Mouse (Mus musculus) limb, embryonic 14.5 days (tissue): ENCODE data around the gene Fen1. TPM values are rescaled to one million over a fixed set of nuclear protein-coding genes. Genes with fewer than 3 reads are reported as not detected.

Source experiments
- ATAC-seq: fragments of 200-750 bp; cut with Nextera tagmentation; 2 replicates; pipeline ENCODE4 v1.8.0; 2017; ENCODE audit warnings: low read depth, moderate number of reproducible peaks, moderate TSS enrichment; ENCODE audit not compliant: low FRiP score
- DNase-seq: peaks from one replicate; pipeline ENCODE4 v3.0.0-alpha.2; 2015; ENCODE audit warnings: low spot score
- H3K27ac ChIP-seq: fragments of 300-500 bp; sonication (generic); replicated peaks from 2 replicates; pipeline ENCODE4 v1.5.1; 2014; ENCODE audit warnings: low read depth, mild to moderate bottlenecking, low read length, moderate library complexity, mixed read lengths
- H3K27me3 ChIP-seq: fragments of 300-500 bp; sonication (generic); 2 replicates; pipeline ENCODE4 v1.6.1; 2014; ENCODE audit warnings: low read length, mixed read lengths; ENCODE audit not compliant: control insufficient read depth, insufficient read depth
- H3K36me3 ChIP-seq: fragments of 300-500 bp; sonication (generic); 2 replicates; pipeline ENCODE4 v1.6.1; 2014; ENCODE audit warnings: mild to moderate bottlenecking, low read length, moderate library complexity, mixed read lengths; ENCODE audit not compliant: control insufficient read depth, insufficient read depth
- H3K4me1 ChIP-seq: fragments of 300-500 bp; sonication (generic); 2 replicates; pipeline ENCODE4 v1.6.1; 2014; ENCODE audit warnings: antibody characterized with exemption, low read length, mixed read lengths; ENCODE audit not compliant: control insufficient read depth, insufficient read depth
- H3K4me2 ChIP-seq: fragments of 300-500 bp; sonication (generic); replicated peaks from 2 replicates; pipeline ENCODE4 v1.6.1; 2014; ENCODE audit warnings: low read depth, mild to moderate bottlenecking, low read length, moderate library complexity; ENCODE audit not compliant: severe bottlenecking
- H3K4me3 ChIP-seq: fragments of 300-500 bp; sonication (generic); replicated peaks from 2 replicates; pipeline ENCODE4 v1.5.1; 2014; ENCODE audit warnings: low read length
- H3K9ac ChIP-seq: fragments of 300-500 bp; sonication (generic); 2 replicates; pipeline ENCODE4 v1.6.1; 2014; ENCODE audit warnings: mild to moderate bottlenecking, low read depth, low read length, moderate library complexity; ENCODE audit not compliant: severe bottlenecking
- H3K9me3 ChIP-seq: fragments of 300-500 bp; sonication (generic); 2 replicates; pipeline ENCODE4 v1.6.1; 2016; ENCODE audit warnings: low read length; ENCODE audit not compliant: control insufficient read depth
- POLR2A ChIP-seq: fragments of 200-500 bp; IDR thresholded peaks from 2 replicates; pipeline ENCODE4 v1.8.0; 2012; ENCODE audit warnings: inconsistent platforms, mild to moderate bottlenecking, moderate library complexity, borderline replicate concordance; ENCODE audit not compliant: insufficient read depth, insufficient read length; ENCODE audit errors: extremely low read depth
- WGBS: fragments of 180-500 bp; shearing (Covaris S2); extraction: QIAGEN DNeasy Blood & Tissue Kit; methylation state at CpG from one replicate; pipeline ENCODE4 v1.1.7; 2014; 5-methylcytosine and 5-hydroxymethylcytosine counted together
- polyA plus RNA-seq, 2 experiments: library from polyadenylated mRNA; depleted of rRNA in 1 of 2; stranded (reverse) in 1 of 2; unstranded in 1 of 2; fragments of >200 nt; fragmentation: Nextera tagmentation in 1 of 2; extraction: Ambion mirVana in 1 of 2; gene quantifications; 2 replicates each; pipeline versions ENCODE4 v1.2.1 to v1.2.3; 2012 to 2014

Fen1 gene
- polyA plus RNA-seq, 2 experiments = 40.8 to 58.2 TPM

- TF ChIP-seq POLR2A = no peak
- Histone ChIP-seq H3K9me3 (no peaks in the 10 kb centered on the region), H3K4me3 (no peak overlapping the region), H3K4me1 (peaks cover 10% of the 10 kb centered on the region), H3K4me2 (no peak overlapping the region), H3K27ac (no peak overlapping the region), H3K9ac (no peak overlapping the region), H3K27me3 (no peaks in the 10 kb centered on the region), H3K36me3 (peaks cover 50% of the 10 kb centered on the region)
- ATAC-seq = no peak
- DNase-seq = no peak
- 93% methylated on average over 3 of the region's 3 CpGs for WGBS
Observed at GRCm38 (mm10) chr19:10185876-10186275, 18.1 kb downstream of the Fen1 start.

GRCm38 (mm10) chr19:10184096-10184495 lies 19.9 kb downstream of the Fen1 start:
- peak; percentile 10 for ATAC-seq

GRCm38 (mm10) chr19:10183299-10183983 lies 20.5 kb downstream of the Fen1 start:
- H3K36me3 ChIP-seq = peaks cover 28% of the 10 kb centered on the region
- no peaks in the 10 kb centered on the region for H3K9me3 ChIP-seq
- peak overlapping the region; percentile 93 for H3K27ac ChIP-seq
- peak; percentile 81 for DNase-seq
- peak overlapping the region; percentile 52 for H3K4me2 ChIP-seq
- WGBS = 1% methylated on average over 35 of the region's 35 CpGs
- peaks cover 10% of the 10 kb centered on the region for H3K4me1 ChIP-seq
- peak overlapping the region; percentile 86 for H3K4me3 ChIP-seq
- peak; percentile 66 for ATAC-seq
- peak; percentile 44; the same call in 1 of the 2 replicates for TF ChIP-seq POLR2A
- peak overlapping the region; percentile 89 for H3K9ac ChIP-seq
- no peaks in the 10 kb centered on the region for H3K27me3 ChIP-seq

More at GRCm38 (mm10) chr19:10184096-10184495, 19.9 kb downstream of the Fen1 start:
- Histone ChIP-seq H3K9me3 (no peaks in the 10 kb centered on the region), H3K4me3 (peak overlapping the region; percentile 86), H3K4me1 (peaks cover 10% of the 10 kb centered on the region), H3K4me2 (peak overlapping the region; percentile 52), H3K9ac (peak overlapping the region; percentile 89), H3K27ac (peak overlapping the region; percentile 93), H3K36me3 (peaks cover 34% of the 10 kb centered on the region), H3K27me3 (no peaks in the 10 kb centered on the region)
- no peak for TF ChIP-seq POLR2A
- DNase-seq = peak; percentile 63
- WGBS = 5% methylated on average over 12 of the region's 12 CpGs

GRCm38 (mm10) chr19:10182670-10183298 lies 21.2 kb downstream of the Fen1 start, which contains the start of gene Fads1:
Fads1 (plus strand) TSS chr19:10182888.
- peak within 1 kb of the TSS; percentile 52 for H3K4me2 ChIP-seq
- H3K36me3 ChIP-seq = peaks cover 22% of the 10 kb centered on the region
- peak within 1 kb of the TSS; percentile 93 for H3K27ac ChIP-seq
- TF ChIP-seq POLR2A = peak; percentile 35; the same call in 1 of the 2 replicates
- H3K4me1 ChIP-seq = peaks cover 10% of the 10 kb centered on the region
- DNase-seq (peak; percentile 93), ATAC-seq (peak; percentile 94)
- H3K9ac ChIP-seq = peak within 1 kb of the TSS; percentile 89
- H3K9me3 ChIP-seq = no peaks in the 10 kb centered on the region
- WGBS = under 1% methylated on average over 54 of the region's 70 CpGs
- H3K27me3 ChIP-seq = no peaks in the 10 kb centered on the region
- peak within 1 kb of the TSS; percentile 86 for H3K4me3 ChIP-seq

- Histone ChIP-seq H3K9me3 (no peaks in the 10 kb centered on the region), H3K27ac (no peak overlapping the region), H3K4me2 (peak overlapping the region; percentile 52), H3K4me1 (peaks cover 10% of the 10 kb centered on the region), H3K4me3 (peak overlapping the region; percentile 86), H3K36me3 (peaks cover 16% of the 10 kb centered on the region), H3K9ac (no peak overlapping the region), H3K27me3 (no peaks in the 10 kb centered on the region)
- ATAC-seq (no peak), DNase-seq (no peak)
- 34% methylated on average over 7 of the region's 7 CpGs for WGBS
- no peak for TF ChIP-seq POLR2A
Observed at GRCm38 (mm10) chr19:10182142-10182541, 21.8 kb downstream of the Fen1 start.
